Mouse (Mus musculus): ENCODE measurements around the gene Nacc2. TPM values are rescaled to one million over a fixed set of nuclear protein-coding genes. Genes with fewer than 3 reads are reported as not detected.

Gene Nacc2
- total RNA-seq, 2 experiments from 2014 or later = 60.6 to 66.8 TPM

GRCm38 (mm10) chr2:26093897-26094296 lies 29.1 kb downstream of the Nacc2 start:
- no peak for DNase-seq

GRCm38 (mm10) chr2:26091771-26092393 lies 31.1 kb downstream of the Nacc2 start:
- DNase-seq = peak; percentile 74 to 79

- DNase-seq = peak in 1 of 2 experiments; percentile 20
Observed at GRCm38 (mm10) chr2:26090876-26091770, 31.9 kb downstream of the Nacc2 start.

- DNase-seq = no peak
Observed at GRCm38 (mm10) chr2:26089005-26089404, 34.0 kb downstream of the Nacc2 start.

GRCm38 (mm10) chr2:26086926-26087600 lies 36.0 kb downstream of the Nacc2 start:
- DNase-seq = no peak

GRCm38 (mm10) chr2:26086505-26086904 lies 36.5 kb downstream of the Nacc2 start:
- DNase-seq = no peak

GRCm38 (mm10) chr2:26082883-26083282 lies 40.1 kb downstream of the Nacc2 start:
- DNase-seq = no peak

- no peak for DNase-seq
Observed at GRCm38 (mm10) chr2:26080830-26081229, 42.2 kb downstream of the Nacc2 start.

GRCm38 (mm10) chr2:26079409-26079808 lies 43.6 kb downstream of the Nacc2 start:
- no peak for DNase-seq

- DNase-seq = no peak
Observed at GRCm38 (mm10) chr2:26077068-26077467, 46.0 kb downstream of the Nacc2 start.

- no peak for DNase-seq
Observed at GRCm38 (mm10) chr2:26076121-26076520, 46.9 kb downstream of the Nacc2 start.

GRCm38 (mm10) chr2:26074551-26074950 lies 48.5 kb downstream of the Nacc2 start:
- DNase-seq = no peak

- DNase-seq = no peak
Observed at GRCm38 (mm10) chr2:26068592-26068991, 54.4 kb downstream of the Nacc2 start.

- DNase-seq = no peak
Observed at GRCm38 (mm10) chr2:26068175-26068574, 54.8 kb downstream of the Nacc2 start.

- peak; percentile 56 to 64 for DNase-seq
Observed at GRCm38 (mm10) chr2:26066527-26066926, 56.5 kb downstream of the Nacc2 start.

GRCm38 (mm10) chr2:26062742-26063427 lies 60.1 kb downstream of the Nacc2 start:
- no peak for DNase-seq

- DNase-seq = no peak
Observed at GRCm38 (mm10) chr2:26062241-26062640, 60.8 kb downstream of the Nacc2 start.

- DNase-seq = peak; percentile 26 to 27
Observed at GRCm38 (mm10) chr2:26061018-26061666, 61.9 kb downstream of the Nacc2 start.

- DNase-seq = no peak
Observed at GRCm38 (mm10) chr2:26057053-26057452, 66.0 kb downstream of the Nacc2 start.

GRCm38 (mm10) chr2:26056226-26056625 lies 66.8 kb downstream of the Nacc2 start:
- DNase-seq = no peak

- no peak for DNase-seq
Observed at GRCm38 (mm10) chr2:26055747-26056102, 67.3 kb downstream of the Nacc2 start.
